Mouse (Mus musculus) megakaryocyte-erythroid progenitor cell, adult 5-6 weeks (primary cell): ENCODE measurements around the gene Dhx58. TPM values are rescaled to one million over a fixed set of nuclear protein-coding genes. Genes with fewer than 3 reads are reported as not detected.
"Not testable (repeated sequence)": the region's sequence is repeated elsewhere in the genome, so short reads cannot be mapped to it uniquely, and the experiment has no call there.

Experiments used
- ATAC-seq: replicated peaks from 2 replicates; pipeline ENCODE4 v1.8.0; 2016; ENCODE audit warnings: mild to moderate bottlenecking, inconsistent platforms; ENCODE audit not compliant: severe bottlenecking, poor library complexity, low FRiP score, low TSS enrichment
- total RNA-seq, 2 experiments: library from RNA; stranded (forward) in 1 of 2; stranded (reverse) in 1 of 2; fragments of 200-1000, 215-1000 nt in 1 of 2; fragments of >200 nt in 1 of 2; fragmentation: Nextera tagmentation in 1 of 2; gene quantifications; 2 replicates each; pipeline ENCODE4 v1.2.3; 2014 to 2017

The Dhx58 gene
- total RNA-seq, 2 experiments from 2014 or later = 12.9 to 14.2 TPM

DNA sequence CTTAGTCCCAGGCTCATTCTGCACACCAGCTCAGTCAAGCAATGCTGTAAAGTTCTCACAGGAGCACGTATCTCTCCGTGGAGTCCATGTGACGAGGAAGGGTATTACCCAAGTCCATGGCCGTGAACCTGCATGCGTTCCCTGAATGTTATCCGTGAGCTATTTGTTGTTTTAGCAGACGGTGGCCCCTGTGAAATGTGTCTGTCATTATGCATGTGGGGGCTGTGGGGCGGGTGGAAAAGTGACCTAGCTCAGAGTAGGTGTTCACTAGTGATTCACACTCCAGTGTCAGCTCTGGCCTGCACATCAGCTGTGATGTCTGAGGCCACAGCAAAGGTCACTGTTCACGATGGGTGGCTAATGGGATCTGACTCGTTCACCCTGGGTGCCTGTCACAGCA lies 44.3 kb downstream of the Dhx58 start:
- no peak for ATAC-seq

- ATAC-seq = no peak
Observed at GRCm38 (mm10) chr11:100656458-100656857, 47.6 kb downstream of the Dhx58 start.

DNA sequence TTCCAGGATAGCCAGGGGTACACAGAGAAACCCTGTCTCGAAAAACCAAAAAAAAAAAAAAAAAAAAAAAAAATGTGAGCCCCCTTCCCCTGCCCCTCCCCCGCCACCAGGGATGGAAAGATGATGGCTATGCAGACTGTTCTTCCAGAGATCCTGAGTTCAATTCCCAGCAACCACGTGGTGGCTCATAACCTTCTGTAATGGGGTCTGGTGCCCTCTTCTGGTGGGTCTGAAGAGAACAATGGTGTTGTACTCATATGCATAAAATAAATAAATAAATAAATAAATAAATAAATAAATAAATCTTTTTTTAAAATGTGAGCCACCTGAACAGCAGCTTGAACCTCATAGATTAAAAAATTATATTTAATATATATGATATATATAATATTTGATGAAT lies 48.5 kb downstream of the Dhx58 start:
- ATAC-seq = not testable (repeated sequence)

DNA sequence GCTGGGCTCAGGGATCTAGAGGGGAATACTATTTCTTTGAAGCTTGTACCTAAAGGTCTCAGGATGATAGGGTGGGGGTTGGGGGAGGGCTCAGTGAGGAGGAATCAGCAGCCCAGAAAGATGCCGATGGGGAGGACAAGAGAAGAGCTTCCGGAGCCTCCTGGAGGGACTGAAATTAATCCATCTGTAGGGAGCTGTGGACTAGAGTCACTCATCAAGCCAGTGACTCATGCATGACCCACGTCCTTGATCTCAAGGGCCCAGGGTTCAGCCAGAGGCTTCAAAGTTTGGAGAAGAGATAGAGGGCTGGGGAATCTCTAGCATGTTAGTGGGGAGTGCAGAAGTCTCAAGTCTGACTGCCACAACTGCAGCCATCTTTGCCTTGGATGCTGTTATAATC lies 52.3 kb downstream of the Dhx58 start:
- no peak for ATAC-seq

DNA sequence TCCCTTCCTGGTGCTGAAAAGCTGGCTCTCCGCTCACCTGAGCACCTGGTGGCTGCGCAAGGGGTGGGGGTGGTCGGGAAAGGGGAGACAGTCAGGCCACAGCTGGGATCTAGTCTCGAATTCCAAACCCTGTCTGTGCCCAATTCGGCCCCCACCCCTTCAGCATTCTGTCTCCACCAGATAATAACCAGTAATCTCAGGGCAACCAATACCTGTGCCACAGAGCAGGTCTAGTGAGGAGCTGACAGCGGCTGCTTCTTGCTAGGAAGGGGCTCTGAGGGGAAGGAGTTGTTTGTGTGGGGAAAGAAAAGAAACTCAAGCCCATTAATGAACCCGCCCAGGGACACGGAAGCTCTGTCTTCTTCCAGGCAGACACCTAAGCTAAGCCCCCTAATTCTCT lies 52.9 kb downstream of the Dhx58 start:
- ATAC-seq = no peak

DNA sequence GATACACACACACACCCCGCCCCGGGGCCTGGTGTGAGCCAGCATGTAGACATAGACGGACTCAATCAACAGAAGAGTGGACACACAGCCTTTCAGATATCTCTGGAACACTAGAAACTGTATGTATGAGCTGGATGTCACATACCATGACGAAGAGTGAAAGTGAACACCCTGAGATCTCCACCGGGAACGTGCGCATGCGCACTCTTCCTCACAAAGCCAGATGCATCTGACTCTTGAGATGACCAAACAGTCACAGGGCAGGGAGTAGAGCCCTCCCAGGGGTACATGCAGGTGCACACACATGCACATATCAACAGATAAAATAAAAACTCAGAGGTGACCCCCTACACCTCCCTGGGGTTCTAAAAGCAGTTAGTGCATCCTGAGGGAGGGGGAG lies 55.7 kb downstream of the Dhx58 start:
- no peak for ATAC-seq

GRCm38 (mm10) chr11:100646265-100646664 lies 57.8 kb downstream of the Dhx58 start:
- ATAC-seq = peak; percentile 87

Other genes starting within 250 kb of the Dhx58 start
- gene Klhl11, start 231.5 kb downstream of the Dhx58 start, total RNA-seq (2014; fragmentation: Nextera tagmentation) = 10.8 and 14.8 TPM in 2 replicates
- 27.9 and 40.8 TPM in 2 replicates for gene Klhl11, start 231.5 kb downstream of the Dhx58 start, total RNA-seq (2017)
- 99.9 and 114 TPM in 2 replicates for gene Acly, start 176.3 kb downstream of the Dhx58 start, total RNA-seq (2014; fragmentation: Nextera tagmentation)
- gene Acly, start 176.3 kb downstream of the Dhx58 start, total RNA-seq (2017) = 90.6 and 112 TPM in 2 replicates
- not detected in 2 replicates for gene Ttc25, start 158.7 kb downstream of the Dhx58 start, total RNA-seq (2014; fragmentation: Nextera tagmentation)
- gene Ttc25, start 158.7 kb downstream of the Dhx58 start, total RNA-seq (2017) = not detected in 2 replicates
- gene Cnp, start 129.4 kb downstream of the Dhx58 start, total RNA-seq (2014; fragmentation: Nextera tagmentation) = 57.0 and 60.8 TPM in 2 replicates
- gene Cnp, start 129.4 kb downstream of the Dhx58 start, total RNA-seq (2017) = 26.7 and 44.2 TPM in 2 replicates
- 14.2 and 14.9 TPM in 2 replicates for gene Nkiras2, start 85.0 kb downstream of the Dhx58 start, total RNA-seq (2014; fragmentation: Nextera tagmentation)
- gene Nkiras2, start 85.0 kb downstream of the Dhx58 start, total RNA-seq (2017) = 4.2 and 11.2 TPM in 2 replicates
- gene Dnajc7, start 84.1 kb downstream of the Dhx58 start, total RNA-seq (2014; fragmentation: Nextera tagmentation) = 133 and 176 TPM in 2 replicates
- 139 and 147 TPM in 2 replicates for gene Dnajc7, start 84.1 kb downstream of the Dhx58 start, total RNA-seq (2017)
- not detected in 2 replicates for gene Zfp385c, start 11.8 kb downstream of the Dhx58 start, total RNA-seq (2014; fragmentation: Nextera tagmentation)
- gene Zfp385c, start 11.8 kb downstream of the Dhx58 start, total RNA-seq (2017) = not detected in 2 replicates
- 60.8 and 61.6 TPM in 2 replicates for gene Kat2a, start 8.2 kb upstream of the Dhx58 start, total RNA-seq (2014; fragmentation: Nextera tagmentation)
- gene Kat2a, start 8.2 kb upstream of the Dhx58 start, total RNA-seq (2017) = 15.2 and 30.5 TPM in 2 replicates
- gene Hspb9, start 9.6 kb upstream of the Dhx58 start, total RNA-seq (2014; fragmentation: Nextera tagmentation) = not detected in 2 replicates
- not detected in 2 replicates for gene Hspb9, start 9.6 kb upstream of the Dhx58 start, total RNA-seq (2017)
- gene Rab5c, start 33.9 kb upstream of the Dhx58 start, total RNA-seq (2014; fragmentation: Nextera tagmentation) = 77.5 and 147 TPM in 2 replicates
- 81.5 and 95.4 TPM in 2 replicates for gene Rab5c, start 33.9 kb upstream of the Dhx58 start, total RNA-seq (2017)
- 0.57 TPM in 1 of 2 replicates, not detected in the other for gene Kcnh4, start 55.7 kb upstream of the Dhx58 start, total RNA-seq (2014; fragmentation: Nextera tagmentation)
- not detected in 2 replicates for gene Kcnh4, start 55.7 kb upstream of the Dhx58 start, total RNA-seq (2017)
- not detected in 2 replicates for gene Hcrt, start 58.7 kb upstream of the Dhx58 start, total RNA-seq (2014; fragmentation: Nextera tagmentation)
- gene Hcrt, start 58.7 kb upstream of the Dhx58 start, total RNA-seq (2017) = not detected in 2 replicates
- gene Ghdc, start 66.7 kb upstream of the Dhx58 start, total RNA-seq (2014; fragmentation: Nextera tagmentation) = 1.5 and 8.0 TPM in 2 replicates
- gene Ghdc, start 66.7 kb upstream of the Dhx58 start, total RNA-seq (2017) = 1.3 and 1.7 TPM in 2 replicates
- 45.1 and 53.5 TPM in 2 replicates for gene Stat5b, start 146.5 kb upstream of the Dhx58 start, total RNA-seq (2014; fragmentation: Nextera tagmentation)
- gene Stat5b, start 146.5 kb upstream of the Dhx58 start, total RNA-seq (2017) = 37.0 and 58.7 TPM in 2 replicates
- gene Stat5a, start 155.1 kb upstream of the Dhx58 start, total RNA-seq (2014; fragmentation: Nextera tagmentation) = 81.1 and 116 TPM in 2 replicates
- gene Stat5a, start 155.1 kb upstream of the Dhx58 start, total RNA-seq (2017) = 55.9 and 62.7 TPM in 2 replicates
- gene Stat3, start 235.3 kb upstream of the Dhx58 start, total RNA-seq (2014; fragmentation: Nextera tagmentation) = 16.7 and 20.2 TPM in 2 replicates
- gene Stat3, start 235.3 kb upstream of the Dhx58 start, total RNA-seq (2017) = 20.3 and 50.3 TPM in 2 replicates